Mouse (Mus musculus) stomach, embryonic 16.5 days (tissue): ENCODE measurements around the gene Ndufs6. TPM values are rescaled to one million over a fixed set of nuclear protein-coding genes. Genes with fewer than 3 reads are reported as not detected.

Experiments used
- ATAC-seq: fragments of 200-750 bp; cut with Nextera tagmentation; 2 replicates; pipeline ENCODE4 v1.8.0; 2017; ENCODE audit warnings: moderate number of reproducible peaks, moderate TSS enrichment; ENCODE audit not compliant: insufficient read depth, low FRiP score
- H3K27ac ChIP-seq: fragments of 300-500 bp; sonication (generic); 2 replicates; pipeline ENCODE4 v1.5.1; 2014; ENCODE audit warnings: low read length
- H3K27me3 ChIP-seq: fragments of 300-500 bp; sonication (generic); 2 replicates; pipeline ENCODE4 v1.6.1; 2014; ENCODE audit warnings: low read length, control low read depth, mixed read lengths; ENCODE audit not compliant: control insufficient read depth, insufficient read depth
- H3K36me3 ChIP-seq: fragments of 300-500 bp; sonication (generic); 2 replicates; pipeline ENCODE4 v1.6.1; 2014; ENCODE audit warnings: low read length; ENCODE audit not compliant: control insufficient read depth, insufficient read depth
- H3K4me1 ChIP-seq: fragments of 300-500 bp; sonication (generic); 2 replicates; pipeline ENCODE4 v1.6.1; 2014; ENCODE audit warnings: low read length, control low read depth, mixed read lengths; ENCODE audit not compliant: control insufficient read depth, insufficient read depth
- H3K4me2 ChIP-seq: fragments of 300-500 bp; sonication (generic); 2 replicates; pipeline ENCODE4 v1.6.1; 2014; ENCODE audit warnings: low read depth, low read length, mixed read lengths
- H3K4me3 ChIP-seq: fragments of 300-500 bp; sonication (generic); replicated peaks from 2 replicates; pipeline ENCODE4 v1.5.1; 2014; ENCODE audit warnings: mild to moderate bottlenecking, low read length
- H3K9ac ChIP-seq: fragments of 300-500 bp; sonication (generic); 2 replicates; pipeline ENCODE4 v1.6.1; 2014; ENCODE audit warnings: low read length
- H3K9me3 ChIP-seq: fragments of 300-500 bp; sonication (generic); replicated peaks from 2 replicates; pipeline ENCODE4 v1.6.1; 2016; ENCODE audit warnings: low read length, control low read depth; ENCODE audit not compliant: control insufficient read depth
- WGBS: fragments of 180-500 bp; shearing (Covaris S2); extraction: QIAGEN DNeasy Blood & Tissue Kit; methylation state at CpG from one replicate; pipeline ENCODE4 v1.1.7; 2014; 5-methylcytosine and 5-hydroxymethylcytosine counted together
- polyA plus RNA-seq: library from polyadenylated mRNA; unstranded; fragments of >200 nt; fragmentation: Nextera tagmentation; extraction: Ambion mirVana; gene quantifications from 2 replicates; pipeline ENCODE4 v1.2.1, GENCODE M21; 2015

Ndufs6 gene
- polyA plus RNA-seq: 368 and 371 TPM in 2 replicates

GRCm38 (mm10) chr13:73327827-73328698 is at the start of gene Ndufs6, which contains the start of gene Mrpl36:
Gene Ndufs6 (minus strand): TSS chr13:73328542.
Gene Mrpl36 (plus strand): TSS chr13:73328513.
- 2% methylated on average over 45 of the region's 45 CpGs for WGBS
- Histone ChIP-seq H3K36me3 (no peaks in the 10 kb centered on the region), H3K9ac (peak within 1 kb of the TSS; percentile 81), H3K27ac (peak within 1 kb of the TSS; percentile 63), H3K27me3 (no peaks in the 10 kb centered on the region), H3K4me1 (peaks cover 20% of the 10 kb centered on the region), H3K4me2 (peak within 1 kb of the TSS; percentile 69), H3K4me3 (peak within 1 kb of the TSS; percentile 84), H3K9me3 (no peaks in the 10 kb centered on the region)
- peak; percentile 88 for ATAC-seq

GRCm38 (mm10) chr13:73377637-73378036 is 49.3 kb upstream of the Ndufs6 start:
- no peak for ATAC-seq
- Histone ChIP-seq H3K9me3 (no peaks in the 10 kb centered on the region), H3K36me3 (no peaks in the 10 kb centered on the region), H3K27me3 (no peaks in the 10 kb centered on the region), H3K27ac (no peak overlapping the region), H3K4me1 (no peaks in the 10 kb centered on the region), H3K4me3 (no peak overlapping the region), H3K4me2 (no peak overlapping the region), H3K9ac (no peak overlapping the region)
- WGBS: 66% methylated on average over 9 of the region's 9 CpGs

GRCm38 (mm10) chr13:73374612-73375011 is 46.3 kb upstream of the Ndufs6 start:
- Histone ChIP-seq H3K9ac (no peak overlapping the region), H3K36me3 (no peaks in the 10 kb centered on the region), H3K4me1 (no peaks in the 10 kb centered on the region), H3K9me3 (no peaks in the 10 kb centered on the region), H3K4me2 (no peak overlapping the region), H3K27ac (no peak overlapping the region), H3K4me3 (no peak overlapping the region), H3K27me3 (no peaks in the 10 kb centered on the region)
- 81% methylated on average over 2 of the region's 2 CpGs for WGBS
- no peak for ATAC-seq

GRCm38 (mm10) chr13:73373367-73373766 is 45.0 kb upstream of the Ndufs6 start:
- Histone ChIP-seq H3K9me3 (no peaks in the 10 kb centered on the region), H3K27ac (no peak overlapping the region), H3K27me3 (no peaks in the 10 kb centered on the region), H3K4me2 (no peak overlapping the region), H3K4me3 (no peak overlapping the region), H3K4me1 (no peaks in the 10 kb centered on the region), H3K9ac (no peak overlapping the region), H3K36me3 (no peaks in the 10 kb centered on the region)
- ATAC-seq: no peak
- 69% methylated on average over 4 of the region's 4 CpGs for WGBS

GRCm38 (mm10) chr13:73357106-73357505 is 28.8 kb upstream of the Ndufs6 start:
- no peak for ATAC-seq
- WGBS: 80% methylated on average over 3 of the region's 3 CpGs

GRCm38 (mm10) chr13:73352491-73352890 is 24.1 kb upstream of the Ndufs6 start:
- no peaks in the 10 kb centered on the region for H3K27me3 ChIP-seq
- H3K36me3 ChIP-seq: no peaks in the 10 kb centered on the region
- H3K9me3 ChIP-seq: no peaks in the 10 kb centered on the region
- no peak overlapping the region for H3K27ac ChIP-seq
- H3K9ac ChIP-seq: no peak overlapping the region
- H3K4me3 ChIP-seq: no peak overlapping the region
- ATAC-seq: no peak
- no peak overlapping the region for H3K4me2 ChIP-seq
- H3K4me1 ChIP-seq: no peaks in the 10 kb centered on the region

More at GRCm38 (mm10) chr13:73357106-73357505, 28.8 kb upstream of the Ndufs6 start:
- H3K4me3 ChIP-seq: no peak overlapping the region
- no peak overlapping the region for H3K9ac ChIP-seq
- no peaks in the 10 kb centered on the region for H3K27me3 ChIP-seq
- no peaks in the 10 kb centered on the region for H3K36me3 ChIP-seq
- no peak overlapping the region for H3K4me2 ChIP-seq
- H3K27ac ChIP-seq: no peak overlapping the region
- no peaks in the 10 kb centered on the region for H3K9me3 ChIP-seq
- no peaks in the 10 kb centered on the region for H3K4me1 ChIP-seq

GRCm38 (mm10) chr13:73351910-73352309 is 23.6 kb upstream of the Ndufs6 start:
- Histone ChIP-seq H3K4me1 (no peaks in the 10 kb centered on the region), H3K27ac (no peak overlapping the region), H3K27me3 (no peaks in the 10 kb centered on the region), H3K9ac (no peak overlapping the region), H3K9me3 (no peaks in the 10 kb centered on the region), H3K4me3 (no peak overlapping the region), H3K4me2 (no peak overlapping the region), H3K36me3 (no peaks in the 10 kb centered on the region)
- 49% methylated on average over 3 of the region's 3 CpGs for WGBS
- ATAC-seq: no peak

- ATAC-seq: no peak
Measured at GRCm38 (mm10) chr13:73350741-73351140, 22.4 kb upstream of the Ndufs6 start.

GRCm38 (mm10) chr13:73347922-73348650 is 19.7 kb upstream of the Ndufs6 start:
- Histone ChIP-seq H3K4me3 (no peak overlapping the region), H3K27ac (no peak overlapping the region), H3K9me3 (no peaks in the 10 kb centered on the region), H3K9ac (no peak overlapping the region), H3K4me2 (no peak overlapping the region), H3K4me1 (no peaks in the 10 kb centered on the region), H3K36me3 (no peaks in the 10 kb centered on the region), H3K27me3 (no peaks in the 10 kb centered on the region)
- WGBS: 79% methylated on average over 7 of the region's 7 CpGs
- no peak for ATAC-seq

More at GRCm38 (mm10) chr13:73350741-73351140, 22.4 kb upstream of the Ndufs6 start:
- WGBS: 74% methylated on average over 9 of the region's 9 CpGs
- no peak overlapping the region for H3K9ac ChIP-seq
- H3K4me3 ChIP-seq: no peak overlapping the region
- H3K36me3 ChIP-seq: no peaks in the 10 kb centered on the region
- no peaks in the 10 kb centered on the region for H3K4me1 ChIP-seq
- no peaks in the 10 kb centered on the region for H3K27me3 ChIP-seq
- H3K4me2 ChIP-seq: no peak overlapping the region
- H3K9me3 ChIP-seq: no peaks in the 10 kb centered on the region
- H3K27ac ChIP-seq: no peak overlapping the region
